Mouse (Mus musculus) embryonic fibroblast, embryonic 13.5 days (primary cell): ENCODE data around the gene Plekhg5.

Experiments used
- CTCF ChIP-seq: IDR thresholded peaks from 2 replicates; pipeline ENCODE4 v1.5.1; 2011; ENCODE audit warnings: mild to moderate bottlenecking, control low read depth, low read length, moderate library complexity, borderline replicate concordance; ENCODE audit not compliant: insufficient read depth
- POLR2A ChIP-seq: IDR thresholded peaks from 2 replicates; pipeline ENCODE4 v1.6.1; 2011; ENCODE audit warnings: low read depth, mild to moderate bottlenecking, control low read depth, low read length, moderate library complexity

- no peak for TF ChIP-seq CTCF
- TF ChIP-seq POLR2A, result no peak
Measured at GRCm38 (mm10) chr4:152160748-152161147, 88.5 kb downstream of the Plekhg5 start.
